Mouse (Mus musculus) forebrain, postnatal 0 days (tissue): ENCODE data around the gene Scamp2. TPM values are rescaled to one million over a fixed set of nuclear protein-coding genes. Genes with fewer than 3 reads are reported as not detected.

Source experiments
- ATAC-seq: fragments of 200-750 bp; cut with Nextera tagmentation; 2 replicates; pipeline ENCODE4 v1.8.0; 2017; ENCODE audit warnings: mild to moderate bottlenecking, moderate library complexity
- DNase-seq: peaks from one replicate; pipeline ENCODE4 v3.0.0-alpha.2; 2015
- H3K27ac ChIP-seq: fragments of 300-500 bp; sonication (generic); 2 replicates; pipeline ENCODE4 v1.5.1; 2014; ENCODE audit warnings: low read depth, mild to moderate bottlenecking, antibody characterized with exemption, low read length, moderate library complexity, mixed read lengths
- H3K27me3 ChIP-seq: fragments of 300-500 bp; sonication (generic); 2 replicates; pipeline ENCODE4 v1.6.1; 2014; ENCODE audit warnings: mild to moderate bottlenecking, low read length, mixed read lengths; ENCODE audit not compliant: insufficient read depth
- H3K36me3 ChIP-seq: fragments of 300-500 bp; sonication (generic); 2 replicates; pipeline ENCODE4 v1.6.1; 2014; ENCODE audit warnings: mild to moderate bottlenecking, moderate library complexity; ENCODE audit not compliant: insufficient read depth
- H3K4me1 ChIP-seq: fragments of 300-500 bp; sonication (generic); 2 replicates; pipeline ENCODE4 v1.6.1; 2014; ENCODE audit warnings: antibody characterized with exemption; ENCODE audit not compliant: insufficient read depth
- H3K4me2 ChIP-seq: fragments of 300-500 bp; sonication (generic); 2 replicates; pipeline ENCODE4 v1.6.1; 2014; ENCODE audit warnings: low read depth, mild to moderate bottlenecking, moderate library complexity
- H3K4me3 ChIP-seq: fragments of 300-500 bp; sonication (generic); 2 replicates; pipeline ENCODE4 v1.5.1; 2014; ENCODE audit warnings: low read depth, low read length, mixed read lengths
- H3K9ac ChIP-seq: fragments of 300-500 bp; sonication (generic); 2 replicates; pipeline ENCODE4 v1.6.1; 2014; ENCODE audit warnings: mild to moderate bottlenecking
- H3K9me3 ChIP-seq: fragments of 300-500 bp; sonication (generic); 2 replicates; pipeline ENCODE4 v1.6.1; 2016; ENCODE audit warnings: low read length
- CTCF ChIP-seq: sonication (generic); IDR thresholded peaks from 2 replicates; pipeline ENCODE4 v1.5.1; 2016; ENCODE audit warnings: antibody characterized with exemption, control low read depth, low read depth
- WGBS: fragments of 180-500 bp; shearing (Covaris S2); extraction: QIAGEN DNeasy Blood & Tissue Kit; methylation state at CpG from one replicate; pipeline ENCODE4 v1.1.7; 2014; 5-methylcytosine and 5-hydroxymethylcytosine counted together
- polyA plus RNA-seq: library from polyadenylated mRNA; unstranded; fragments of >200 nt; fragmentation: Nextera tagmentation; extraction: Ambion mirVana; gene quantifications from 2 replicates; pipeline ENCODE4 v1.2.1, GENCODE M21; 2015
- total RNA-seq: library from RNA; depleted of rRNA; stranded (reverse); fragments of >200 nt; gene quantifications from 2 replicates; pipeline ENCODE4 v1.2.3, GENCODE M21; 2014

Scamp2 gene
- total and polyA plus RNA-seq, 2 experiments from 2014 or later, result 36.3 to 42.8 TPM

GRCm38 (mm10) chr9:57575577-57575976 is 14.8 kb downstream of the Scamp2 start:
- Histone ChIP-seq H3K36me3 (peaks cover 33% of the 10 kb centered on the region), H3K9ac (no peak overlapping the region), H3K4me3 (no peak overlapping the region), H3K27me3 (no peaks in the 10 kb centered on the region), H3K9me3 (no peaks in the 10 kb centered on the region), H3K4me1 (no peaks in the 10 kb centered on the region), H3K27ac (no peak overlapping the region), H3K4me2 (no peak overlapping the region)
- 89% methylated on average over 3 of the region's 3 CpGs for WGBS
- ATAC-seq (no peak), DNase-seq (no peak)
- TF ChIP-seq CTCF, result no peak

GRCm38 (mm10) chr9:57577144-57577849 is 16.6 kb downstream of the Scamp2 start:
- DNase-seq (no peak), ATAC-seq (no peak)
- H3K4me3 ChIP-seq, result no peak overlapping the region
- H3K36me3 ChIP-seq, result peaks cover 50% of the 10 kb centered on the region
- 86% methylated on average over 6 of the region's 6 CpGs for WGBS
- no peak for TF ChIP-seq CTCF
- no peaks in the 10 kb centered on the region for H3K4me1 ChIP-seq
- no peaks in the 10 kb centered on the region for H3K27me3 ChIP-seq
- H3K9me3 ChIP-seq, result no peaks in the 10 kb centered on the region
- no peak overlapping the region for H3K4me2 ChIP-seq
- H3K27ac ChIP-seq, result no peak overlapping the region
- H3K9ac ChIP-seq, result no peak overlapping the region

- Histone ChIP-seq H3K4me1 (no peaks in the 10 kb centered on the region), H3K27ac (no peak overlapping the region), H3K9me3 (no peaks in the 10 kb centered on the region), H3K9ac (no peak overlapping the region), H3K4me3 (no peak overlapping the region), H3K4me2 (no peak overlapping the region), H3K27me3 (no peaks in the 10 kb centered on the region), H3K36me3 (peaks cover 54% of the 10 kb centered on the region)
- no peak for TF ChIP-seq CTCF
- 87% methylated on average over 3 of the region's 3 CpGs for WGBS
- ATAC-seq, result no peak
- DNase-seq, result no peak
These were observed 24.2 kb downstream of the Scamp2 start for GRCm38 (mm10) chr9:57584991-57585390.

GRCm38 (mm10) chr9:57589224-57590126 is 28.7 kb downstream of the Scamp2 start, which contains the start of gene Ulk3:
Ulk3 (plus strand) TSS chr9:57589452.
- Histone ChIP-seq H3K9ac (peak within 1 kb of the TSS; percentile 82), H3K9me3 (no peaks in the 10 kb centered on the region), H3K36me3 (peaks cover 42% of the 10 kb centered on the region), H3K27ac (peak within 1 kb of the TSS; percentile 76), H3K4me1 (no peaks in the 10 kb centered on the region), H3K27me3 (no peaks in the 10 kb centered on the region), H3K4me3 (peak within 1 kb of the TSS; percentile 71), H3K4me2 (peak within 1 kb of the TSS; percentile 93)
- WGBS, result 3% methylated on average over 58 of the region's 58 CpGs
- DNase-seq (peak; percentile 78), ATAC-seq (peak; percentile 82)
- peak; percentile 60 for TF ChIP-seq CTCF

GRCm38 (mm10) chr9:57590726-57591125 is 30.0 kb downstream of the Scamp2 start:
- H3K4me3 ChIP-seq, result no peak overlapping the region
- no peak overlapping the region for H3K9ac ChIP-seq
- no peak overlapping the region for H3K27ac ChIP-seq
- peak overlapping the region; percentile 93 for H3K4me2 ChIP-seq
- DNase-seq (peak; percentile 40), ATAC-seq (peak; percentile 12; the same call in 1 of the 2 replicates)
- 34% methylated on average over 5 of the region's 5 CpGs for WGBS
- H3K27me3 ChIP-seq, result no peaks in the 10 kb centered on the region
- TF ChIP-seq CTCF, result peak; percentile 60
- no peaks in the 10 kb centered on the region for H3K9me3 ChIP-seq
- peaks cover 53% of the 10 kb centered on the region for H3K36me3 ChIP-seq
- H3K4me1 ChIP-seq, result no peaks in the 10 kb centered on the region

GRCm38 (mm10) chr9:57593454-57594173 is 32.9 kb downstream of the Scamp2 start:
- H3K27ac ChIP-seq, result no peak overlapping the region
- H3K27me3 ChIP-seq, result no peaks in the 10 kb centered on the region
- no peak overlapping the region for H3K4me3 ChIP-seq
- WGBS, result 67% methylated on average over 12 of the region's 12 CpGs
- H3K9ac ChIP-seq, result no peak overlapping the region
- H3K9me3 ChIP-seq, result no peaks in the 10 kb centered on the region
- TF ChIP-seq CTCF, result no peak
- H3K4me2 ChIP-seq, result no peak overlapping the region
- no peaks in the 10 kb centered on the region for H3K4me1 ChIP-seq
- peaks cover 40% of the 10 kb centered on the region for H3K36me3 ChIP-seq
- ATAC-seq, result no peak
- no peak for DNase-seq
